Mouse (Mus musculus): ENCODE measurements at regions not wholly inside any gene's neighbourhood (a gene's known extent, or its start where the extent isn't known, plus 50 kb on each side); places are given as distances from the start of the nearest gene placed in this dataset.

GRCm38 (mm10) chr13:84756796-84757335 is 432.3 kb upstream of the Ccnh start:
- TF ChIP-seq CTCF (IDR thresholded peaks at IDR 0.05; ENCODE audit: low read depth), result no peak
- no peak for TF ChIP-seq EP300 (optimal IDR thresholded peaks at IDR 0.05)
